Mouse (Mus musculus) mouse trophoblast stem cell (cell line): ENCODE data around the gene Stk38.
"Not testable (repeated sequence)": the region's sequence is repeated elsewhere in the genome, so short reads cannot be mapped to it uniquely, and the experiment has no call there.

Experiments
- in situ Hi-C, 2 experiments: fragments of 300-500 bp; cut with MseI, MboI; formaldehyde crosslinking; loops; 2 replicates in 1 of 2; 3 replicates in 1 of 2; pipeline ENCODE4 v1.15.1; 2025

The Stk38 gene

GRCm38 (mm10) chr17:29015638-29016037, 7.8 kb upstream of the Stk38 start:
- in situ Hi-C loops, result no loop called here

GRCm38 (mm10) chr17:29014235-29014634, 6.4 kb upstream of the Stk38 start:
- in situ Hi-C loops, result no loop called here

GRCm38 (mm10) chr17:29009181-29009580, 1.4 kb upstream of the Stk38 start:
- in situ Hi-C loops, result no loop called here

GRCm38 (mm10) chr17:29008326-29008650, 493 bp upstream of the Stk38 start:
- in situ Hi-C loops, result no loop called here

- in situ Hi-C loops, result no loop called here
Measured at GRCm38 (mm10) chr17:29007243-29007640, 553 bp downstream of the Stk38 start.

GRCm38 (mm10) chr17:29006812-29007211, 983 bp downstream of the Stk38 start:
- in situ Hi-C loops, result no loop called here

- in situ Hi-C loops, result no loop called here
Measured at GRCm38 (mm10) chr17:29005002-29005401, 2.8 kb downstream of the Stk38 start.

- in situ Hi-C loops, result no loop called here
Measured at GRCm38 (mm10) chr17:29003740-29004139, 4.1 kb downstream of the Stk38 start.

GRCm38 (mm10) chr17:29000465-29000864, 7.3 kb downstream of the Stk38 start:
- in situ Hi-C loops, result no loop called here

- in situ Hi-C loops, result no loop called here
Measured at GRCm38 (mm10) chr17:28994615-28995014, 13.2 kb downstream of the Stk38 start.

GRCm38 (mm10) chr17:28993004-28993403, 14.8 kb downstream of the Stk38 start:
- in situ Hi-C loops, result not testable (repeated sequence)

- in situ Hi-C loops, result no loop called here
Measured at GRCm38 (mm10) chr17:28992105-28992504, 15.7 kb downstream of the Stk38 start.

GRCm38 (mm10) chr17:28991286-28991685, 16.5 kb downstream of the Stk38 start:
- in situ Hi-C loops, result no loop called here

GRCm38 (mm10) chr17:28990060-28990459, 17.7 kb downstream of the Stk38 start:
- in situ Hi-C loops, result no loop called here

- in situ Hi-C loops, result no loop called here
Measured at GRCm38 (mm10) chr17:28988996-28989395, 18.8 kb downstream of the Stk38 start.

GRCm38 (mm10) chr17:28988291-28988690, 19.5 kb downstream of the Stk38 start:
- in situ Hi-C loops, result no loop called here

- in situ Hi-C loops, result no loop called here
Measured at GRCm38 (mm10) chr17:28987713-28988112, 20.1 kb downstream of the Stk38 start.

- in situ Hi-C loops, result no loop called here
Measured at GRCm38 (mm10) chr17:28986833-28987232, 21.0 kb downstream of the Stk38 start.

GRCm38 (mm10) chr17:28984724-28985420, 22.9 kb downstream of the Stk38 start:
- in situ Hi-C loops, result no loop called here

- in situ Hi-C loops, result no loop called here
Measured at GRCm38 (mm10) chr17:28982591-28982990, 25.2 kb downstream of the Stk38 start.

GRCm38 (mm10) chr17:28981081-28981480, 26.7 kb downstream of the Stk38 start:
- in situ Hi-C loops, result no loop called here

GRCm38 (mm10) chr17:28979091-28979490, 28.7 kb downstream of the Stk38 start:
- in situ Hi-C loops, result no loop called here

- in situ Hi-C loops, result no loop called here
Measured at GRCm38 (mm10) chr17:28970122-28970521, 37.7 kb downstream of the Stk38 start.

- in situ Hi-C loops, result no loop called here
Measured at GRCm38 (mm10) chr17:28967021-28967610, 40.7 kb downstream of the Stk38 start.
